Mouse (Mus musculus) stomach, postnatal 0 days (tissue): Measurements from ENCODE around the gene Dusp18. TPM values are rescaled to one million over a fixed set of nuclear protein-coding genes. Genes with fewer than 3 reads are reported as not detected.

Source experiments
- ATAC-seq: fragments of 200-750 bp; cut with Nextera tagmentation; 2 replicates; pipeline ENCODE4 v1.8.0; 2017; ENCODE audit not compliant: low FRiP score, low TSS enrichment
- DNase-seq: peaks from one replicate; pipeline ENCODE4 v3.0.0-alpha.2; 2016; ENCODE audit warnings: low spot score
- H3K27ac ChIP-seq: fragments of 300-500 bp; sonication (generic); replicated peaks from 2 replicates; pipeline ENCODE4 v1.5.1; 2014; ENCODE audit warnings: mild to moderate bottlenecking, control low read depth
- H3K27me3 ChIP-seq: fragments of 300-500 bp; sonication (generic); 2 replicates; pipeline ENCODE4 v1.6.1; 2014; ENCODE audit warnings: low read length; ENCODE audit not compliant: control insufficient read depth, insufficient read depth
- H3K36me3 ChIP-seq: fragments of 300-500 bp; sonication (generic); 2 replicates; pipeline ENCODE4 v1.6.1; 2014; ENCODE audit warnings: low read length, mixed read lengths; ENCODE audit not compliant: control insufficient read depth, insufficient read depth
- H3K4me1 ChIP-seq: fragments of 300-500 bp; sonication (generic); replicated peaks from 2 replicates; pipeline ENCODE4 v1.6.1; 2014; ENCODE audit warnings: antibody characterized with exemption; ENCODE audit not compliant: control insufficient read depth, insufficient read depth
- H3K4me2 ChIP-seq: fragments of 300-500 bp; sonication (generic); replicated peaks from 2 replicates; pipeline ENCODE4 v1.6.1; 2014; ENCODE audit warnings: low read depth, mild to moderate bottlenecking, control low read depth, moderate library complexity
- H3K4me3 ChIP-seq: fragments of 300-500 bp; sonication (generic); 2 replicates; pipeline ENCODE4 v1.5.1; 2014; ENCODE audit warnings: low read depth, low read length, control low read depth
- H3K9ac ChIP-seq: fragments of 300-500 bp; sonication (generic); 2 replicates; pipeline ENCODE4 v1.6.1; 2014; ENCODE audit warnings: mild to moderate bottlenecking, low read length, control low read depth, mixed read lengths
- H3K9me3 ChIP-seq: fragments of 300-500 bp; sonication (generic); 2 replicates; pipeline ENCODE4 v1.6.1; 2016; ENCODE audit warnings: low read length; ENCODE audit not compliant: control insufficient read depth
- CTCF ChIP-seq: IDR thresholded peaks from 2 replicates; pipeline ENCODE4 v1.5.1; 2016; ENCODE audit warnings: antibody characterized with exemption, low read depth, mild to moderate bottlenecking, moderate library complexity
- EP300 ChIP-seq: optimal IDR thresholded peaks from 2 replicates; pipeline ENCODE3; 2016; ENCODE audit warnings: antibody characterized with exemption
- WGBS: fragments of 180-500 bp; shearing (Covaris S2); extraction: QIAGEN DNeasy Blood & Tissue Kit; methylation state at CpG from one replicate; pipeline ENCODE4 v1.1.7; 2014; 5-methylcytosine and 5-hydroxymethylcytosine counted together
- polyA plus RNA-seq: library from polyadenylated mRNA; unstranded; fragments of >200 nt; fragmentation: Nextera tagmentation; extraction: Ambion mirVana; gene quantifications from 2 replicates; pipeline ENCODE4 v1.2.1, GENCODE M21; 2015

Gene Dusp18
- polyA plus RNA-seq, 1 experiment from 2014 or later = 2.8 TPM

GRCm38 (mm10) chr11:3946386-3946785 lies 51.3 kb downstream of the Dusp18 start:
- Histone ChIP-seq H3K4me1 (no peaks in the 10 kb centered on the region), H3K4me2 (no peak overlapping the region), H3K36me3 (no peaks in the 10 kb centered on the region), H3K9ac (no peak overlapping the region), H3K27me3 (no peaks in the 10 kb centered on the region), H3K4me3 (no peak overlapping the region), H3K9me3 (no peaks in the 10 kb centered on the region), H3K27ac (no peak overlapping the region)
- TF ChIP-seq CTCF (no peak), EP300 (no peak)
- 30% methylated on average over 1 of the region's 1 CpGs for WGBS
- no peak for DNase-seq
- no peak for ATAC-seq

Other genes with a start within 250 kb of the Dusp18 start
- gene Morc2a, start 246.0 kb upstream of the Dusp18 start, polyA plus RNA-seq = 6.9 and 8.8 TPM in 2 replicates
- gene Osbp2, start 31.3 kb upstream of the Dusp18 start, polyA plus RNA-seq = 0.42 and 0.69 TPM in 2 replicates
- gene 4921536K21Rik, start 142 bp upstream of the Dusp18 start, polyA plus RNA-seq = 0.12 TPM in 2 replicates
- gene Slc35e4, start 19.4 kb downstream of the Dusp18 start, polyA plus RNA-seq = 7.3 and 7.5 TPM in 2 replicates
- gene Tcn2, start 36.9 kb downstream of the Dusp18 start, polyA plus RNA-seq = 47.5 and 53.3 TPM in 2 replicates
- gene Pes1, start 68.7 kb downstream of the Dusp18 start, polyA plus RNA-seq = 41.8 and 42.6 TPM in 2 replicates
- 0.08 TPM in 1 of 2 replicates, not detected in the other for gene 4930556J24Rik, start 81.5 kb downstream of the Dusp18 start, polyA plus RNA-seq
- gene Gal3st1, start 88.4 kb downstream of the Dusp18 start, polyA plus RNA-seq = 43.4 and 52.0 TPM in 2 replicates
- 2.5 and 3.8 TPM in 2 replicates for gene Sec14l4, start 136.2 kb downstream of the Dusp18 start, polyA plus RNA-seq
- gene Sec14l3, start 169.6 kb downstream of the Dusp18 start, polyA plus RNA-seq = 0.12 and 0.15 TPM in 2 replicates
- gene Mtfp1, start 200.2 kb downstream of the Dusp18 start, polyA plus RNA-seq = 19.0 and 19.1 TPM in 2 replicates
- 0.95 and 1.5 TPM in 2 replicates for gene Sec14l2, start 228.2 kb downstream of the Dusp18 start, polyA plus RNA-seq
- gene Rnf215, start 240.0 kb downstream of the Dusp18 start, polyA plus RNA-seq = 19.6 and 23.2 TPM in 2 replicates